Mouse (Mus musculus) ES-Bruce4 (cell line): ENCODE measurements around the gene Efcab2.

Experiments
- CTCF ChIP-seq: IDR thresholded peaks from one replicate; pipeline ENCODE4 v1.8.1; 2011; ENCODE audit warnings: low read depth, low read length
- EP300 ChIP-seq: IDR thresholded peaks from 2 replicates; pipeline ENCODE4 v1.6.1; 2011; ENCODE audit warnings: low read depth, low read length; ENCODE audit not compliant: insufficient read depth
- POLR2A ChIP-seq: IDR thresholded peaks from one replicate; pipeline ENCODE4 v1.8.1; 2011; ENCODE audit warnings: low read length; ENCODE audit not compliant: insufficient read depth

GRCm38 (mm10) chr1:178454125-178454524 lies 48.2 kb downstream of the Efcab2 start:
- TF ChIP-seq CTCF (no peak), EP300 (no peak), POLR2A (no peak)
